Mouse (Mus musculus) T-cell, adult 2 months (primary cell): ENCODE results near the gene Zfyve28.

Experiments
- DNase-seq: peaks from one replicate; pipeline ENCODE4 v3.0.0; 2022; ENCODE audit warnings: low spot score

The Zfyve28 gene

GRCm38 (mm10) chr5:34286516-34286915, 1.7 kb downstream of the Zfyve28 start:
- DNase-seq, result no peak

GRCm38 (mm10) chr5:34285285-34285684, 3.0 kb downstream of the Zfyve28 start:
- no peak for DNase-seq

DNA sequence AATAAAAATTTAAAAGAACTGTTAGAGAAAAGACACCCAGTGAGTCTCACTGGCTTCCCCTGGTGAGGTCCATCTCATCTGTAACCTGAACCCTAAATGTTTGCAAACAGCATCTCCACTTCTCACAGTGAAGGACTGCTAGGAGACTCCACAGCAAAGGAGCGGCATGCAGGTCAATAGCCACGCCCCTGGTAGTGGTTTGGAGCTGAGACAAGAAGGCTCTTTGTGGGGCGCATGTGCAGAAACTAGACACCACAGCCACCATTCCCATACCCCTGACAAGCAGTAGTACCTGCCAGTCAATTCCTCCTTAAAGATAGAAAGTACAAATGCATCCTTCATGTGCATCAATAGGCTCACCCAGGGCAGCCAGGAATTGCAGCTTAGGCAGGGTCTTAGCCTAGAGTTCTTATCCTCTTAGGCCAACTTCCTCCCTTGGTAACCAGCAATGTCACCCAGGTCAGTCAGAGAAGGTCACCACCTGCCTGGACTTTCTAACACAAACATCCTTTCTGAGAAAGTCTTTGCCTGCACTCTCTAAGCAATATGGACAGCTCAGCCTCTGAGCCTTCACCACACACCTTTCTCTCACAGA, 4.0 kb downstream of the Zfyve28 start:
- DNase-seq, result no peak

GRCm38 (mm10) chr5:34283355-34283754, 4.9 kb downstream of the Zfyve28 start:
- DNase-seq, result no peak

DNA sequence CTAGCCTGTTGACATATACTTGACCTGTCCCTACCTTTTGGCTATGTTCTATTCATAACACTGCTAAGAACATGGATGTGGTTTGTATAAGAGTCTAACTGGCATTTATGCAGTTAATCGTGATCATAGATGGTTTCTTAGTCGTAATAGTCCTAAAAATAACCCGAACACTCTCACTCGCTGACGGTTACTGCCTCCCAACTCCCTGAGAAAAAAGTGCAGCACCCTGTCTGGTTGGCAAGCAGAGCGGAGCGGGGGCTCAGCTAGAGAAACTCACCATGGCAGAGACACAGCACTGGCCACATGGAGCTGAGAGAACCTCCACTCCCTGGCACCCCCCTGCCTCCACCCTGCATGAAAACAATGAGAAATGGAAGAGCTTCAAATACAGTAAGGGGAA, 7.3 kb downstream of the Zfyve28 start:
- DNase-seq, result no peak

DNA sequence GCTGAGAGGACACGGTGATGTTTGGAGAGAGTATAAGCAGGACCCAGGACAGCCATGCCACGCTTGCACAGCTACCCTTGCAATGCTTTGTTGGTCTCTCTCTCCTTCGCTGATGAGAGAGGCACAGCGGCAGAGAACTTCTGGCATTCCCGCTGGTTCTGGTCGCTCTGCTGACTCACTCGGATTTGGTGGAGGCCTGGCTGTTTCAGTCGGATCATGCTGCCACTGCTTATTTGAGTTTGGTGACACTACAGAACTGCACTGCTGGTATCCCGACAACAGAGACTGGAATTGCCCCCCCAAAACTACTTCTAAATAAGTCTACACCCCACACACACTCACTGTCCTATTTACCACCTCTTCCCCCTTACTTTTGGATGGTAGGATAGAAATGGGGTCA, 9.0 kb downstream of the Zfyve28 start:
- DNase-seq, result no peak

- no peak for DNase-seq
These were observed 10.2 kb downstream of the Zfyve28 start for GRCm38 (mm10) chr5:34278058-34278457.

GRCm38 (mm10) chr5:34276746-34277145, 11.5 kb downstream of the Zfyve28 start:
- no peak for DNase-seq

DNA sequence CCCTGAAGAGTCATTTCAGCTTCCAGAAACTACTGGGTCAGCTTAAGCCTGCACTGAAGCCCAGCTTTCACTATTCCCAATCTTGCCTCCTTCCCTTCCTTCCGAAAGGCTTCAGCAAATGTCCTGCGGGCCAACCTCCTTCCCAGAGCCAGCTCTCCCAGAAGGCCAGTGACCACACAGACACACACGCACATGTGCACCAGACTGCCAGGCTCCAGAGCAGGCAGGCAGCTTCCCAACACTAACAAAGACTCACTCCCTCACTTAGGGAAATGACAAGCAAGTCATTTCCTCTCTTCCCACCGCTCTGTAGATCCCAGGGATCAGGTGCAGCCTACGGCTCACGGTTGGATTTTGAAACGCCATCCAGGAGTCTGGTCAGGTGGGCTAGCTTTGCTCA, 12.1 kb downstream of the Zfyve28 start:
- no peak for DNase-seq

DNA sequence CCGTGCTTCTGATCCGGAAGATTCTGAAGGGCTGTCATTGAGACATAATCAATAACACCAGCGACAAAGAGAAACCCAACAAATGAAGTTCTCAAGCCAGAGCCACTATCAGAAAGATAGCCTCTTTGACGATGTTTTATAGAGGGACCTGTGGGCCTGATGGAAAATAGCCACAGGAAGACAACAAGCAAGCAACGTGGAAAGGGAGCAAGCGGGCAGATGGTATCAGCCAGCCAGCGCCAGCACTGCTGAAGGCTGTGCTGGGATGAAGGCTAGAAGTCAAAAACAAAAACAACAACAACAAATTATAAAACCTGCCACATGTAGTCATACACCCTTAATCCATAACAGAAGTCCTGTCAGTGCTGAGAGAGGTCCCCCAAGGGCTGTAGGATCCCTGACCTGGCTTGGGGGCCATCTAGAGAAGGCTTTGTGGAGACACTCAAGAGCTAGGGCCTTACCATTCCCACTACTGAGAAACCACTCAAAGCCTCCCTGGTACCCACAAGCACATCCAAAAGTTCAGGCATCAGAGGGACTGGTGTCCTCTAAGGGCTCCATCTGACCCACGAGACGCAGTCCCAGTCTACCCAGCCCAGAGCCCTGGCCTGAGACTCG, 13.5 kb downstream of the Zfyve28 start:
- no peak for DNase-seq

DNA sequence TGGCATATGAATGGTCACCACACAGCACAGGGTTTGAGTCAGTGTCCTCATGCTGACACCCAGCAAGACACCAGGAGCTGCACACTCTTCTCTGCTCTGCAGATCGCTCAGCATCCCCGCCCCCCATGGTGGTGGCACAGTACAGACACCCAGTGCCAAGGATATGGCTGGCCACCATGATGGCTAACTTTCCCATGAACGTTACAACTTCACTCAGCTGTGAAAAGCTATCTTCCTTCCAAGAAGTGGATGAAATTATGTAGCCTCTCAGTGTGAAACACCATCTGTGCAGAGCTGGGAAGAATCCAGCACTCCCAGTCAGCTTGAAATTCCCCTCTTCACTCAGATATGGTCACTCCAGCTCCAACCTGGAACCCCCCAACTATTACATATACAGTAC, 14.0 kb downstream of the Zfyve28 start:
- DNase-seq, result no peak

- no peak for DNase-seq
These were observed 15.0 kb downstream of the Zfyve28 start for GRCm38 (mm10) chr5:34273251-34273681.

DNA sequence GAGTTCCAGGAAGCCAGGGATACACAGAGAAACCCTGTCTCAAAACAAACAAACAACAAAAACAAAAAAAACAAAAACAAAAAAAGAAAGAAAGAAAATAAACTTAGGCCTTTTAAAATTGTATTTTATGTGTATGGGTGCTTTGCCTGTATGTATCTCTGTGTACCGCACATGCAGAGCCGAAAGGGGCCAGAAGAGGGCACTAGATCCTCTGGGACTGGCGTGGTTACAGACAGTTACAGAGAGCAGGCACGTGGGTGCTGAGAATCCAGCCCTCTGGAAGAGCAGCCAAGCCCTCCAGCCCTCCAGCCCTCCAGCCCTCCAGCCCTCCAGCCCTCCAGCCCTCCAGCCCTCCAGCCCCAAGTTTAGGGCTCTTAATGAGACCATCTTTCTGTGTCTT, 16.5 kb downstream of the Zfyve28 start:
- DNase-seq, result peak; percentile 24

DNA sequence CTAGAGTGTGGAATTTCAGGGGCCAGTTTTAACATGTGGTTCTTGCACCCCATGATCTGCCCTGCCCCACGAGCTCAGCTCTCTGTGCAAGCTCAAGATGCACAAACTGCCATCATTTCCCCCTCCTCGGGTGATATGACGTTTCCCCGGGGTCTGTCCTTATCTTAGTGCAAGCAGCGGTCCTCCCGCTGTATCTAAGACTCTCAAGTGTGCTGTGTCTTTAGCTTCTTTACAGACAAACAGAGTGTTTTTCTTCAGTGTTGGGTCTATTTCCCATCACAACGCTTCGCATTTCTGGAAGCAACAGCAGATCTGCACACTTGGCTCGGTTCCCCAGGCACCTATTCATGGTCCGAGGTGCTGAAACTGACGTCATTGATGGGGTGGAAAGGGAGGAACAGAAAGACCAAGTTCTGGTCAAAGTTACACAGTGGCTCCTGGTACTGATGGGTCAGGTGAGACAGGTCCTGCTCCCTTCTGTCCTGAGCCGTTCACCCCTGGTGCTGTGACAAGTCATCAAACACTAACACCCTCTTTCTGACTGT, 18.3 kb downstream of the Zfyve28 start:
- no peak for DNase-seq

DNA sequence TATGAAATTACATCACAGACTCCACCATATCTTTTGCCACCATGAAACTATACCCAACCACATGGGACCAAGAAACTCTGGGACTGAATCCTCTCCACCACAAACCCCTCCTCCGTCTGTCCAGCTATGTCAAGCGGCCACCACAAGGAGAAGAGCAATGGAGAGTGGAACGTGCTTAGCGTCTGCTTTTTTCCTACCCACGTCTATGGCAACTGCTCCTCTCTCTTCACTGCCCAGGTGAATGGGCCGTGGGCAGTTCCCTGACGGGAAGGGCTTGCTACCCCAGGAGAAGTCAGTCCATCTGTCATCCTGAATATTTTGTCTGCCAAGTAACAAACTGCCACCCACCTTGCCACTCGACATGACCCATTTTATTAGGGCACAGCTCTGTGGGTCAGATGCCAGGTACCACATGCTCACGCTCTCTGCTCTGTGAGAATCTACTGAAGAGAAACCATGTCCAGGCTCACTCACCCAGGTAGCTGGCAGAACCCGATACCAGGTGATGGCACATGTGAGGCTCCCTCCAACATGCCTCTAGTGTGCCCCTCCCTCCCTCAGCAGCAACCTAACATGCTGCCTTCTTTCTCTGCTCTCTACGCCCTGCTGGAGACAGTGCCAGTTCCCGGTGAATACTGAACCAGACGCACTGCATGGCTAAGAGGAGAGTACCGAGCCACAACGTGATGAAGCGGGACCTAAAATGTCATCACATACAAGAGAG, 18.9 kb downstream of the Zfyve28 start:
- DNase-seq, result no peak

GRCm38 (mm10) chr5:34266065-34266464, 22.2 kb downstream of the Zfyve28 start:
- DNase-seq, result no peak

- DNase-seq, result no peak
These were observed 29.0 kb downstream of the Zfyve28 start for GRCm38 (mm10) chr5:34259172-34259816.

DNA sequence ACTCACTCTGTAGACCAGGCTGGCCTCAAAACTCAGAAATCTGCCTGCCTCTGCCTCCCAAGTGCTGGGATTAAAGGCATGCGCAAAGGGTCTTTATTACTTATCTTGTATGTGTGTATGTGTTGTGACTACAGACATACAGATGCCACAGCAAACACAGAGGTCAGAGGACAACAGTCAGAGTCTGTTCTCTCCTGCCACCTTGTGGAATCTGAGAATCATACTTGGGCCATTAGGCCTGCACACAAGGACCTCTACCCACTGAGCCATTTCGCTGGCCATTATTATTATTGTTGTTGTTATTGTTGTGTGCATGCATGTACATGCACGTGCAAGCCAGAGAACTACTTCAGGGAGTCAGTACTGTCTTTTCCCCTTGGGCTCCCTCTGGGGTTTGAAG, 33.1 kb downstream of the Zfyve28 start:
- DNase-seq, result no peak

GRCm38 (mm10) chr5:34254309-34254708, 33.9 kb downstream of the Zfyve28 start:
- no peak for DNase-seq

GRCm38 (mm10) chr5:34252967-34253519, 35.2 kb downstream of the Zfyve28 start:
- DNase-seq, result no peak

- no peak for DNase-seq
These were observed 35.8 kb downstream of the Zfyve28 start for GRCm38 (mm10) chr5:34252307-34252966.

- DNase-seq, result no peak
These were observed 36.5 kb downstream of the Zfyve28 start for GRCm38 (mm10) chr5:34251794-34252193.
